Mouse (Mus musculus) liver, embryonic 14.5 days (tissue): ENCODE results near the gene Csk.

Experiments
- CTCF ChIP-seq: IDR thresholded peaks from 2 replicates; pipeline ENCODE4 v1.5.1; 2016; ENCODE audit warnings: antibody characterized with exemption, low read depth, control low read depth
- EP300 ChIP-seq: IDR thresholded peaks from 2 replicates; pipeline ENCODE4 v1.6.1; 2016; ENCODE audit warnings: antibody characterized with exemption, low read depth

GRCm38 (mm10) chr9:57683520-57683919, 30.1 kb upstream of the Csk start, which contains the start of gene Cyp1a2:
- TF ChIP-seq CTCF: no peak
- TF ChIP-seq EP300: no peak
